In genomic region chr4:151981363-151981762, GRCm38 (mm10) we compare ENCODE assay signal across 8 mouse cellular contexts. TPM values are rescaled to one million over a fixed set of nuclear protein-coding genes. Genes with fewer than 3 reads are reported as not detected.
DNase-seq lines count a peak whose midpoint lies in the region; ATAC-seq lines count a peak whose summit lies in the region.

No protein-coding gene starts in this region.

- H3K4me1 ChIP-seq in embryonic facial prominence, embryonic 10.5 days: peaks cover 36% of the 10 kb centered on the region
- peaks cover 22% of the 10 kb centered on the region for H3K4me1 ChIP-seq in limb, embryonic 12.5 days (replicated peaks)
- peaks cover 4% of the 10 kb centered on the region; the same call in 1 of the 2 replicates for H3K4me1 ChIP-seq in midbrain, embryonic 15.5 days

- H3K36me3 ChIP-seq in embryonic facial prominence, embryonic 10.5 days (replicated peaks): peaks cover 96% of the 10 kb centered on the region
- peaks cover 74% of the 10 kb centered on the region for H3K36me3 ChIP-seq in limb, embryonic 12.5 days
- peaks cover 22% of the 10 kb centered on the region for H3K36me3 ChIP-seq in midbrain, embryonic 15.5 days (replicated peaks)

- H3K27me3 ChIP-seq in embryonic facial prominence, embryonic 10.5 days (replicated peaks; ENCODE audit: low read depth, poor library complexity, severe bottlenecking): no peaks in the 10 kb centered on the region
- no peaks in the 10 kb centered on the region for H3K27me3 ChIP-seq in limb, embryonic 12.5 days
- no peaks in the 10 kb centered on the region for H3K27me3 ChIP-seq in midbrain, embryonic 15.5 days (replicated peaks)

- 15% methylated on average over 5 of the region's 5 CpGs for WGBS in embryonic facial prominence, embryonic 10.5 days
- WGBS in limb, embryonic 12.5 days: 11% methylated on average over 5 of the region's 5 CpGs
- WGBS in midbrain, embryonic 15.5 days: 13% methylated on average over 5 of the region's 5 CpGs

- H3K9ac ChIP-seq in limb, embryonic 12.5 days (replicated peaks): no peak overlapping the region
- H3K9ac ChIP-seq in midbrain, embryonic 15.5 days: no peak overlapping the region

- peak; percentile 83 to 86 for DNase-seq in left cerebral cortex, adult 18-20 months (ENCODE audit: low spot score in 2 of 2)
- no peak for DNase-seq in left cerebral cortex, adult 11 months (ENCODE audit: low spot score)
- peak; percentile 83 for DNase-seq in embryonic facial prominence, embryonic 10.5 days (ENCODE audit: low spot score)
- DNase-seq in heart, adult 11 months: peak; percentile 98
- peak; percentile 75 for DNase-seq in kidney, adult 11 months
- DNase-seq in spleen, adult 18-20 months: peak; percentile 52 to 75

- 0 out of 2 replicates have a peak, but pooled peaks have one; percentile 30 for ATAC-seq in limb, embryonic 12.5 days (ENCODE audit: insufficient number of reproducible peaks, insufficient read depth, low FRiP score, low TSS enrichment, low read depth)
- ATAC-seq in midbrain, embryonic 15.5 days (replicated peaks): peak; percentile 56

- no peak overlapping the region for H3K27ac ChIP-seq in embryonic facial prominence, embryonic 10.5 days (replicated peaks)
- H3K27ac ChIP-seq in limb, embryonic 12.5 days: 0 out of 2 replicates have a peak overlapping the region, but pooled peaks have one; percentile 8
- no peak overlapping the region for H3K27ac ChIP-seq in midbrain, embryonic 15.5 days

- no peak overlapping the region for H3K4me2 ChIP-seq in limb, embryonic 12.5 days
- no peak overlapping the region for H3K4me2 ChIP-seq in midbrain, embryonic 15.5 days

- H3K4me3 ChIP-seq in embryonic facial prominence, embryonic 10.5 days: no peak overlapping the region
- no peak overlapping the region for H3K4me3 ChIP-seq in limb, embryonic 12.5 days (replicated peaks)
- no peak overlapping the region for H3K4me3 ChIP-seq in midbrain, embryonic 15.5 days

- no peaks in the 10 kb centered on the region for H3K9me3 ChIP-seq in embryonic facial prominence, embryonic 10.5 days
- no peaks in the 10 kb centered on the region for H3K9me3 ChIP-seq in limb, embryonic 12.5 days
- H3K9me3 ChIP-seq in midbrain, embryonic 15.5 days: no peaks in the 10 kb centered on the region

RNA-seq across cellular contexts. Expression of gene Thap3, which starts 7.4 kb away (rescaled TPM):
- 10 to 100 TPM; 16.9 to 23.7 TPM for total RNA-seq in left cerebral cortex, adult 18-20 months (2021)
- 33.5 and 34.7 TPM in 2 replicates for polyA plus RNA-seq in embryonic facial prominence, embryonic 10.5 days (2016; fragmentation: Nextera tagmentation; extraction: Ambion mirVana)
- polyA plus RNA-seq in limb, embryonic 12.5 days (2016; fragmentation: Nextera tagmentation; extraction: Ambion mirVana): 45.5 and 46.7 TPM in 2 replicates
- polyA plus RNA-seq in midbrain, embryonic 15.5 days (2015; fragmentation: Nextera tagmentation; extraction: Ambion mirVana): 38.3 and 39.5 TPM in 2 replicates

RNA-seq across cellular contexts. Expression of gene Phf13, which starts 14.7 kb away (rescaled TPM):
- 10 to 100 TPM; 17.8 to 19.5 TPM for total RNA-seq in left cerebral cortex, adult 18-20 months (2021)
- polyA plus RNA-seq in embryonic facial prominence, embryonic 10.5 days (2016; fragmentation: Nextera tagmentation; extraction: Ambion mirVana): 29.0 and 32.1 TPM in 2 replicates
- polyA plus RNA-seq in limb, embryonic 12.5 days (2016; fragmentation: Nextera tagmentation; extraction: Ambion mirVana): 41.8 and 43.6 TPM in 2 replicates
- polyA plus RNA-seq in midbrain, embryonic 15.5 days (2015; fragmentation: Nextera tagmentation; extraction: Ambion mirVana): 22.5 and 22.7 TPM in 2 replicates

RNA-seq across cellular contexts. Expression of gene Klhl21, which starts 27.2 kb away (rescaled TPM):
- 10 to 100 TPM; 20.2 to 20.3 TPM for total RNA-seq in left cerebral cortex, adult 18-20 months (2021)
- 9.7 and 10.6 TPM in 2 replicates for polyA plus RNA-seq in embryonic facial prominence, embryonic 10.5 days (2016; fragmentation: Nextera tagmentation; extraction: Ambion mirVana)
- polyA plus RNA-seq in limb, embryonic 12.5 days (2016; fragmentation: Nextera tagmentation; extraction: Ambion mirVana): 16.9 and 18.3 TPM in 2 replicates
- polyA plus RNA-seq in midbrain, embryonic 15.5 days (2015; fragmentation: Nextera tagmentation; extraction: Ambion mirVana): 3.6 and 4.0 TPM in 2 replicates

RNA-seq across cellular contexts. Expression of gene Zbtb48, which starts 46.1 kb away (rescaled TPM):
- 10 to 100 TPM; 12.3 to 12.7 TPM for total RNA-seq in left cerebral cortex, adult 18-20 months (2021)
- polyA plus RNA-seq in embryonic facial prominence, embryonic 10.5 days (2016; fragmentation: Nextera tagmentation; extraction: Ambion mirVana): 25.0 and 26.4 TPM in 2 replicates
- 25.6 and 30.5 TPM in 2 replicates for polyA plus RNA-seq in limb, embryonic 12.5 days (2016; fragmentation: Nextera tagmentation; extraction: Ambion mirVana)
- polyA plus RNA-seq in midbrain, embryonic 15.5 days (2015; fragmentation: Nextera tagmentation; extraction: Ambion mirVana): 22.1 and 23.9 TPM in 2 replicates

RNA-seq across cellular contexts. Expression of gene Dnajc11, which starts 47.9 kb away (rescaled TPM):
- total RNA-seq in left cerebral cortex, adult 18-20 months (2021): 10 to 100 TPM; 58.6 to 61.5 TPM
- 113 and 121 TPM in 2 replicates for polyA plus RNA-seq in embryonic facial prominence, embryonic 10.5 days (2016; fragmentation: Nextera tagmentation; extraction: Ambion mirVana)
- 86.9 and 93.3 TPM in 2 replicates for polyA plus RNA-seq in limb, embryonic 12.5 days (2016; fragmentation: Nextera tagmentation; extraction: Ambion mirVana)
- polyA plus RNA-seq in midbrain, embryonic 15.5 days (2015; fragmentation: Nextera tagmentation; extraction: Ambion mirVana): 89.4 and 92.5 TPM in 2 replicates
